Comparison of ENCODE assay signal across 8 mouse cellular contexts in the genomic region with DNA sequence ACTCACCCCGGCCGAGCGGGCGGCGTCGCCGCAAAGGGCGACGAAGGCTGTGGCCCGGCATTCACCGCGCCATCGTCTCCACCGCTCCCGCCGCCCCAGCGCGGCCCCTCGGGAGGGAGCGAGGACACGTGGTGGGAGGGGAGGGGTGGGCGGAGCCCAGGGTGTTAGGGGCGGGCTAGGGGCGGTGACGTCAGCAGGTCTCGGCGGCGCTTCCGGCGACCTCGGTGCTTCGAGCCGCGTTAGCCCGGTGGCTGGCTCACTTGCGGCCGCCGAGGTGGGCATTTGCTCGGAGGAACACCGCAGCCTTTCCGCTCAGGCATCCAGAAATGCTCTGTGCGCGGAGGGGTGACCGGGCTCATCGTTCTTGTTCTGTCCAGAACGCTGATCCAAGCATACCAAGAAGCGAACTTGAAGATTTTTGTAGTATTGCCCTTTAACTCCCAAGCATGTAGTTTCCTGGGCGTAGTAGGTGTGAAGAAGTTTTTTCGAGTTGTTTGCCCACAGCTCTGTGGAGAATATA. TPM values are rescaled to one million over a fixed set of nuclear protein-coding genes. Genes with fewer than 3 reads are reported as not detected.
A peak's percentile ranks its signal among the peaks of the same experiment; 100 is the strongest.
DNase-seq lines count a peak whose midpoint lies in the region; ATAC-seq and TF ChIP-seq lines count a peak whose summit lies in the region.

Gene Pogk, minus strand, starts transcription at position 163 of the 520 bp plus-strand sequence.

- H3ac ChIP-seq in C2C12 (ENCODE audit: control insufficient read depth, insufficient read length, low read depth), result peak within 1 kb of the TSS; percentile 69

- no peak for TF ChIP-seq EP300 in liver, embryonic 14.5 days (IDR thresholded peaks at IDR 0.05; ENCODE audit: low read depth)

- no peak within 1 kb of the TSS for H3K27ac ChIP-seq in bone marrow macrophage, adult 2 months (ENCODE audit: insufficient read depth, low read depth, low read length)
- peak within 1 kb of the TSS; percentile 79 for H3K27ac ChIP-seq in embryonic facial prominence, embryonic 15.5 days (replicated peaks)
- peak within 1 kb of the TSS; percentile 50 for H3K27ac ChIP-seq in heart, embryonic 12.5 days (ENCODE audit: poor library complexity, severe bottlenecking)
- H3K27ac ChIP-seq in kidney, embryonic 16.5 days (ENCODE audit: low read length), result peak within 1 kb of the TSS; percentile 76
- H3K27ac ChIP-seq in liver, embryonic 14.5 days, result no peak within 1 kb of the TSS
- peak within 1 kb of the TSS; percentile 42; the same call in 1 of the 2 replicates for H3K27ac ChIP-seq in neural tube, embryonic 11.5 days (ENCODE audit: low read depth, low read length)
- peak within 1 kb of the TSS; percentile 63 for H3K27ac ChIP-seq in stomach, embryonic 16.5 days (ENCODE audit: low read length)

- no peaks in the 10 kb centered on the region for H3K79me3 ChIP-seq in C2C12 (ENCODE audit: low read depth)

- whole genome bisulfite sequencing in embryonic facial prominence, embryonic 15.5 days, result 2% methylated on average over 49 of the region's 49 CpGs
- WGBS in heart, embryonic 12.5 days, result 6% methylated on average over 39 of the region's 49 CpGs
- WGBS in kidney, embryonic 16.5 days, result 4% methylated on average over 28 of the region's 49 CpGs
- 6% methylated on average over 47 of the region's 49 CpGs for WGBS in liver, embryonic 14.5 days (ENCODE audit: insufficient replicate concordance)
- 7% methylated on average over 48 of the region's 49 CpGs for WGBS in neural tube, embryonic 11.5 days
- WGBS in stomach, embryonic 16.5 days, result 3% methylated on average over 49 of the region's 49 CpGs

- H3K4me3 ChIP-seq in C2C12 (ENCODE audit: insufficient read depth, poor library complexity, severe bottlenecking), result peak within 1 kb of the TSS; percentile 29
- H3K4me3 ChIP-seq in bone marrow macrophage, adult 2 months (ENCODE audit: insufficient read depth, low read length), result peak within 1 kb of the TSS; percentile 64
- peak within 1 kb of the TSS; percentile 76 for H3K4me3 ChIP-seq in embryonic facial prominence, embryonic 15.5 days (replicated peaks)
- H3K4me3 ChIP-seq in heart, embryonic 12.5 days, result peak within 1 kb of the TSS; percentile 67
- peak within 1 kb of the TSS; percentile 74 for H3K4me3 ChIP-seq in kidney, embryonic 16.5 days (ENCODE audit: low read length)
- peak within 1 kb of the TSS; percentile 45 to 56 for H3K4me3 ChIP-seq in liver, embryonic 14.5 days (ENCODE audit: insufficient read depth in 1 of 2, low read depth in 2 of 2, low read length in 2 of 2)
- H3K4me3 ChIP-seq in neural tube, embryonic 11.5 days (ENCODE audit: low read depth, low read length), result peak within 1 kb of the TSS; percentile 66
- H3K4me3 ChIP-seq in stomach, embryonic 16.5 days (replicated peaks; ENCODE audit: low read length), result peak within 1 kb of the TSS; percentile 76

- peak; percentile 45 to 58 (median 49) for DNase-seq in liver, embryonic 14.5 days (ENCODE audit: low read depth in 3 of 3, low spot score in 3 of 3)
- peak; percentile 95 for DNase-seq in neural tube, embryonic 11.5 days (ENCODE audit: low spot score)

- peak within 1 kb of the TSS; percentile 64 for H3K9ac ChIP-seq in embryonic facial prominence, embryonic 15.5 days
- peak within 1 kb of the TSS; percentile 80 for H3K9ac ChIP-seq in heart, embryonic 12.5 days
- peak within 1 kb of the TSS; percentile 86 for H3K9ac ChIP-seq in kidney, embryonic 16.5 days (replicated peaks; ENCODE audit: low read length)
- peak within 1 kb of the TSS; percentile 50 for H3K9ac ChIP-seq in liver, embryonic 14.5 days (replicated peaks)
- H3K9ac ChIP-seq in neural tube, embryonic 11.5 days (ENCODE audit: low read length), result peak within 1 kb of the TSS; percentile 92
- peak within 1 kb of the TSS; percentile 91 for H3K9ac ChIP-seq in stomach, embryonic 16.5 days (ENCODE audit: low read length)

- ATAC-seq in embryonic facial prominence, embryonic 15.5 days (ENCODE audit: insufficient number of reproducible peaks, low FRiP score, low TSS enrichment, low read depth), result peak; percentile 90
- peak; percentile 93 for ATAC-seq in heart, embryonic 12.5 days (ENCODE audit: insufficient number of reproducible peaks, low FRiP score)
- peak; percentile 94 for ATAC-seq in kidney, embryonic 16.5 days (ENCODE audit: low FRiP score, low TSS enrichment)
- peak; percentile 87 for ATAC-seq in liver, embryonic 14.5 days (ENCODE audit: insufficient read depth)
- ATAC-seq in neural tube, embryonic 11.5 days (ENCODE audit: insufficient read depth, low FRiP score, low TSS enrichment), result peak; percentile 96
- ATAC-seq in stomach, embryonic 16.5 days (ENCODE audit: insufficient read depth, low FRiP score), result peak; percentile 93

- no peaks in the 10 kb centered on the region for H3K27me3 ChIP-seq in C2C12 (ENCODE audit: control insufficient read depth, insufficient read depth, insufficient read length)
- H3K27me3 ChIP-seq in embryonic facial prominence, embryonic 15.5 days, result no peaks in the 10 kb centered on the region
- H3K27me3 ChIP-seq in heart, embryonic 12.5 days (replicated peaks), result no peaks in the 10 kb centered on the region
- no peaks in the 10 kb centered on the region for H3K27me3 ChIP-seq in kidney, embryonic 16.5 days (ENCODE audit: insufficient read depth, low read length)
- H3K27me3 ChIP-seq in liver, embryonic 14.5 days (ENCODE audit: control insufficient read depth, insufficient read depth, low read length), result no peaks in the 10 kb centered on the region
- H3K27me3 ChIP-seq in neural tube, embryonic 11.5 days (ENCODE audit: control insufficient read depth, insufficient read depth, low read length), result no peaks in the 10 kb centered on the region
- no peaks in the 10 kb centered on the region for H3K27me3 ChIP-seq in stomach, embryonic 16.5 days (ENCODE audit: control insufficient read depth, insufficient read depth, low read length)

- no peak for TF ChIP-seq POLR2A in bone marrow macrophage, adult 2 months (IDR thresholded peaks at IDR 0.05; ENCODE audit: borderline replicate concordance, low read depth, low read length)

- TF ChIP-seq CTCF in C2C12 (IDR thresholded peaks at IDR 0.05; ENCODE audit: control insufficient read depth, insufficient read depth, insufficient read length), result no peak
- TF ChIP-seq CTCF in bone marrow macrophage, adult 2 months (IDR thresholded peaks at IDR 0.05; ENCODE audit: low read depth, low read length), result no peak
- no peak for TF ChIP-seq CTCF in liver, embryonic 14.5 days (IDR thresholded peaks at IDR 0.05; ENCODE audit: low read depth)

- peaks cover 6% of the 10 kb centered on the region for H3K36me3 ChIP-seq in C2C12 (ENCODE audit: control insufficient read depth, insufficient read depth)
- H3K36me3 ChIP-seq in embryonic facial prominence, embryonic 15.5 days, result peaks cover 17% of the 10 kb centered on the region; the same call in 1 of the 2 replicates
- H3K36me3 ChIP-seq in heart, embryonic 12.5 days, result peaks cover 29% of the 10 kb centered on the region
- peaks cover 20% of the 10 kb centered on the region for H3K36me3 ChIP-seq in kidney, embryonic 16.5 days (ENCODE audit: insufficient read depth, low read length)
- no peaks in the 10 kb centered on the region for H3K36me3 ChIP-seq in liver, embryonic 14.5 days (replicated peaks; ENCODE audit: control insufficient read depth, insufficient read depth, low read depth)
- H3K36me3 ChIP-seq in neural tube, embryonic 11.5 days (ENCODE audit: control insufficient read depth, insufficient read depth, low read length), result peaks cover 5% of the 10 kb centered on the region; the same call in 1 of the 2 replicates
- H3K36me3 ChIP-seq in stomach, embryonic 16.5 days (ENCODE audit: control insufficient read depth, insufficient read depth, low read length), result no peaks in the 10 kb centered on the region

- peak within 1 kb of the TSS; percentile 75 for H3K4me2 ChIP-seq in embryonic facial prominence, embryonic 15.5 days (replicated peaks)
- peak within 1 kb of the TSS; percentile 76 for H3K4me2 ChIP-seq in heart, embryonic 12.5 days
- H3K4me2 ChIP-seq in kidney, embryonic 16.5 days (replicated peaks; ENCODE audit: low read depth, low read length), result peak within 1 kb of the TSS; percentile 95
- peak within 1 kb of the TSS; percentile 74 for H3K4me2 ChIP-seq in liver, embryonic 14.5 days (ENCODE audit: low read depth)
- H3K4me2 ChIP-seq in neural tube, embryonic 11.5 days (ENCODE audit: low read depth), result peak within 1 kb of the TSS; percentile 49
- H3K4me2 ChIP-seq in stomach, embryonic 16.5 days (ENCODE audit: low read depth, low read length), result peak within 1 kb of the TSS; percentile 87

- peaks cover 5% of the 10 kb centered on the region; the same call in 1 of the 2 replicates for H3K4me1 ChIP-seq in bone marrow macrophage, adult 2 months (ENCODE audit: control insufficient read depth, insufficient read depth, low read length)
- peaks cover 15% of the 10 kb centered on the region for H3K4me1 ChIP-seq in embryonic facial prominence, embryonic 15.5 days
- peaks cover 20% of the 10 kb centered on the region for H3K4me1 ChIP-seq in heart, embryonic 12.5 days (replicated peaks)
- H3K4me1 ChIP-seq in kidney, embryonic 16.5 days (ENCODE audit: insufficient read depth, low read length), result peaks cover 11% of the 10 kb centered on the region
- H3K4me1 ChIP-seq in liver, embryonic 14.5 days (replicated peaks; ENCODE audit: control insufficient read depth in 2 of 2, insufficient read depth in 2 of 2, low read length in 1 of 2), result peaks cover 0 to 3% of the 10 kb centered on the region in 2 experiments; a peak in 3 of 4 replicates
- no peaks in the 10 kb centered on the region; the same call in 1 of the 2 replicates for H3K4me1 ChIP-seq in neural tube, embryonic 11.5 days (ENCODE audit: control insufficient read depth, insufficient read depth, low read length)
- H3K4me1 ChIP-seq in stomach, embryonic 16.5 days (ENCODE audit: control insufficient read depth, insufficient read depth, low read length), result peaks cover 6% of the 10 kb centered on the region

- no peaks in the 10 kb centered on the region for H3K79me2 ChIP-seq in C2C12 (ENCODE audit: control insufficient read depth, insufficient read depth)

- no peaks in the 10 kb centered on the region for H3K9me3 ChIP-seq in embryonic facial prominence, embryonic 15.5 days (replicated peaks)
- H3K9me3 ChIP-seq in heart, embryonic 12.5 days (replicated peaks), result peaks cover 10% of the 10 kb centered on the region
- peaks cover 13% of the 10 kb centered on the region for H3K9me3 ChIP-seq in kidney, embryonic 16.5 days (ENCODE audit: low read length)
- no peaks in the 10 kb centered on the region for H3K9me3 ChIP-seq in liver, embryonic 14.5 days (ENCODE audit: control insufficient read depth, low read length)
- H3K9me3 ChIP-seq in neural tube, embryonic 11.5 days (ENCODE audit: control insufficient read depth, low read length), result peaks cover 9% of the 10 kb centered on the region; the same call in 1 of the 2 replicates
- 0 out of 2 replicates have a peak, but pooled peaks cover 9% of the 10 kb centered on the region for H3K9me3 ChIP-seq in stomach, embryonic 16.5 days (replicated peaks; ENCODE audit: control insufficient read depth, low read length)

RNA-seq across cellular contexts. Expression of gene Pogk, which starts in this region (rescaled TPM):
- 7.6 TPM for polyA plus RNA-seq in C2C12 (2012; fragmentation: generic; extraction: Trizol)
- 7.7 and 8.4 TPM in 2 replicates for polyA plus RNA-seq in bone marrow macrophage, adult 2 months (2012; ENCODE audit: insufficient read depth, insufficient read length, missing spikeins)
- 17.6 and 18.7 TPM in 2 replicates for polyA plus RNA-seq in embryonic facial prominence, embryonic 15.5 days (2015; fragmentation: Nextera tagmentation; extraction: Ambion mirVana)
- polyA plus RNA-seq in heart, embryonic 12.5 days (2016; fragmentation: Nextera tagmentation; extraction: Ambion mirVana), result 15.3 and 17.4 TPM in 2 replicates
- polyA plus RNA-seq in kidney, embryonic 16.5 days (2015; fragmentation: Nextera tagmentation; extraction: Ambion mirVana), result 14.9 and 16.7 TPM in 2 replicates
- polyA plus RNA-seq in liver, embryonic 14.5 days (2012; rRNA removed), result 0.71 and 1.1 TPM in 2 replicates
- polyA plus RNA-seq in liver, embryonic 14.5 days (2014; fragmentation: Nextera tagmentation; extraction: Ambion mirVana), result 0.61 and 0.63 TPM in 2 replicates
- polyA plus RNA-seq in neural tube, embryonic 11.5 days (2014; fragmentation: Nextera tagmentation; extraction: Ambion mirVana), result 41.5 and 43.3 TPM in 2 replicates
- polyA plus RNA-seq in stomach, embryonic 16.5 days (2015; fragmentation: Nextera tagmentation; extraction: Ambion mirVana), result 13.4 and 13.7 TPM in 2 replicates

Comparison
In these comparisons a context has a peak if more than half of its experiments do, and no peak if none do; other contexts are left out.
1. H3K27ac ChIP-seq: peak in embryonic facial prominence, embryonic 15.5 days (single experiment), heart, embryonic 12.5 days (single experiment), kidney, embryonic 16.5 days (single experiment), neural tube, embryonic 11.5 days (single experiment) and stomach, embryonic 16.5 days (single experiment); none in bone marrow macrophage, adult 2 months (single experiment) and liver, embryonic 14.5 days (single experiment).
2. Peak in every context shown above with its lines, with median percentiles within 50 percentile points of each other: H3K4me3 ChIP-seq, ATAC-seq, H3K4me2 ChIP-seq and H3K9ac ChIP-seq.